Mouse (Mus musculus) bone marrow macrophage, adult 2 months (primary cell): ENCODE data around the gene Babam2. TPM values are rescaled to one million over a fixed set of nuclear protein-coding genes. Genes with fewer than 3 reads are reported as not detected.

ENCODE experiments used
- H3K27ac ChIP-seq: 2 replicates; pipeline ENCODE4 v1.5.1; 2012; ENCODE audit warnings: low read depth, low read length; ENCODE audit not compliant: insufficient read depth
- H3K4me1 ChIP-seq: 2 replicates; pipeline ENCODE4 v1.6.1; 2012; ENCODE audit warnings: low read length; ENCODE audit not compliant: control insufficient read depth, insufficient read depth
- H3K4me3 ChIP-seq: 2 replicates; pipeline ENCODE4 v1.5.1; 2012; ENCODE audit warnings: mild to moderate bottlenecking, low read length, moderate library complexity; ENCODE audit not compliant: insufficient read depth
- CTCF ChIP-seq: IDR thresholded peaks from 2 replicates; pipeline ENCODE4 v1.5.1; 2012; ENCODE audit warnings: low read depth, mild to moderate bottlenecking, low read length, moderate library complexity
- POLR2A ChIP-seq: IDR thresholded peaks from 2 replicates; pipeline ENCODE4 v1.6.1; 2012; ENCODE audit warnings: mild to moderate bottlenecking, low read depth, low read length, borderline replicate concordance
- polyA plus RNA-seq: library from polyadenylated mRNA; stranded (reverse); fragments of >200 nt; gene quantifications from 2 replicates; pipeline ENCODE4 v1.2.4, GENCODE M21; 2012; ENCODE audit not compliant: missing spikeins, insufficient read depth, insufficient read length

The Babam2 gene
- polyA plus RNA-seq, 1 experiment, result 69.4 TPM

DNA sequence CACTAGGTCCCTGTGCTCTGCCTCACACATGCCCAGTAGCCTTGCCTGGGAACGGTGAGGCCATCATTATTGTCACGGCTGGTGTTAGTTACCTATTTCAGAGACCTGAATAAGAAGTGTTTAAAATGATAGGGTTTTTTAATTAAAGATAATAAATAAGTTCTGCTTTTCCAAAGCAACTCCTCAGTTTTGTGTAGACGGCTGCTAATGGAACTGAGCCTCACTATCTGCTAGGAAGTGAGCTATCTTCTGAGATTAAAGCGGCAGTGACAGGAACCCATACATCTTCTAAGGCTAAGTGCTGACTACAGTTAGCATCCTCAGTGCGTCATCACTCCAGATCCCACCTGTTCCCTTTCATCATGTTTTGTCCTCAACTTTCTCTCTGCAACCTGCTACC is 284.6 kb downstream of the Babam2 start:
- no peak for TF ChIP-seq CTCF
- TF ChIP-seq POLR2A, result no peak
- no peak overlapping the region for H3K4me3 ChIP-seq
- no peaks in the 10 kb centered on the region for H3K4me1 ChIP-seq
- H3K27ac ChIP-seq, result no peak overlapping the region

DNA sequence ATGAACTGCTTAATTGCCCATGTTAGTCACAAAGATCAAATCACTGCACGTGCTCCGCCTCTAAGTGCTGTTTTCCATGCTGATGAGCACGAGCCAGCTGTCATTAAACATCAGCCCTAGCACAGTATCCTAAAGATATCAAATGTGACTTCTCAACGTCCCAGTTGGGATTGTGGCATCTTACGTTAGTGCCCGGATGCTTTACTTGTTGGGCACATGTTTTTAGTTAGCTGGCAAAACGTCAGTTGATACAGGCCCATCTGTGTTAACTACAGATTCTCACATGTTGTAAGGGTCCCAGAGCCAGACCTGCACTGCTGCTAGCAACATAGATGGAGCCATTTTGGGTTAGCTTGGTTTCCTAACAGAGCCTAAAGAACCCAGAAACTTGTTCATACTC is 285.7 kb downstream of the Babam2 start:
- Histone ChIP-seq H3K27ac (no peak overlapping the region), H3K4me1 (no peaks in the 10 kb centered on the region), H3K4me3 (no peak overlapping the region)
- no peak for TF ChIP-seq CTCF
- TF ChIP-seq POLR2A, result no peak

DNA sequence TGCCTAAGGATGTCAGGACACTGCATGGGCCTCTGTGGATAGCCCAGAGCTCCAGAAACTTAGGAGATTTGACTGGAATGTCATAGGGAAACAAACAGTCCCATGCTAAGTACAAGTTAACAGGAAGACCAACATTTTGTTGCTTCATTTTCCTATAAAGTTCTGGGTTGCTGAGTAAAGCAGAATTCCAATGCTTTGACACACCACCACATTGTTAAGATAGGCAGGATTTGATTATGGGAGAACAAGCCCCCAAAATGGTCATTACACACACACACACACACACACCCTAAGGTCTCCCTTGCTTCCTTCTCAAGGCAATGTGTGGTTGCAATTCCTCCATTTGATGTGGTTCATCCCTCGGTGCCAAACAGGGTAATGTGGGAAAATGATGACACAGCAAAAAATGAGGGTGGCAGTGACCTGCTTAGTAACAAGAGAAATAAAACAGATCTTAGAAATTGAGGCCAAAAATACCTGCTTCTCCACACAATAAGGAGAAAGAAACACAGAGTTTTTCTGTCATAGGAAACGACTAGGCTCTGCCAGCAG is 286.4 kb downstream of the Babam2 start:
- Histone ChIP-seq H3K4me1 (no peaks in the 10 kb centered on the region), H3K4me3 (no peak overlapping the region), H3K27ac (no peak overlapping the region)
- no peak for TF ChIP-seq POLR2A
- TF ChIP-seq CTCF, result no peak

DNA sequence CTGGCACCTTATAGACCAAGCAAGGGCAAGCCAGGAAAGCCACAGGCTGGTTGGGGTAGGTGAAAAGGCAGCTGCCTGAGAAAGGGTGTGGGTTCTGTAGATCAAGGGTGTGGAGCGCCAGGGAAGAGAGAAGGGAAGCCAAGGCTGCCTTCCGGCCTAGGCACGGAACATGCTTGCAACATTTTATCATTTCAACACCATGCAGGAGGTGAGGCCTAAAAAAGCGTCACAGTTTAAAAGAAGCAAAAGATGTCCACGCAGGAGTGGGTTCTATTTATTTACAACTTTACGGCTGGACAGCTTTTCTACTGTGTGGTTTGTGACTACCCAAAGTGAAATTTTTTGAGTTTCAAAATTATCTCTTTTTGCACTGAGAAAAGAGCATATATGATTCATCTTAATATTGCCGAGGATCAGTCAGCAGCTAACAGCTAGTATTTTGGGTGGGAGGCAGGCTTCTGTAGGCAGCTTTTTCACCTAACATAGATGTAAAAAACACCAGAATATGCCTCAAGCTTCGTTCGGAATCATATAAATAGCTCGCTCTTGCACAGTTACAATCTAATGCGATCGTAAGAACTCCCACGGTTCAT is 287.0 kb downstream of the Babam2 start:
- no peak overlapping the region for H3K4me3 ChIP-seq
- TF ChIP-seq CTCF (no peak), POLR2A (no peak)
- no peak overlapping the region for H3K27ac ChIP-seq
- no peaks in the 10 kb centered on the region for H3K4me1 ChIP-seq

DNA sequence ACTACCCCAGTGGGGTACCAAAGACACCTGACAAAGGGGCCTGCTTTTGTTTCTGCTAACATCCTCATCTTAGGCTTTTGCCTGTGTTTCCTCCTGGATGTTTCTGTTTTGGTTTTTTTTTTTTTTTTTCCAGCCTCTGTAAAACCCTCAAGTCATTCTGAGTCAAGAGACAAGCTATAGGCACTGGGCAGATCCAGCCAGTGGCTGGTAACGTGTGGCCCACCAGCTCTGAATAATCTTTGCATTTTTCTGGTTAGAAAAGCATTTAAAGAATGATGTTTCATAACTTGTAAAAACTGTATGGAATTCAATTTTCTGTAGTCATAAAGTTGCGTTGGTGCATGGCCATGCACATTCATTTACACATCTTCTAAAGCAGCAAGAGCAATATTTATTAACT is 287.5 kb downstream of the Babam2 start:
- TF ChIP-seq CTCF, result no peak
- no peak for TF ChIP-seq POLR2A
- Histone ChIP-seq H3K27ac (no peak overlapping the region), H3K4me3 (no peak overlapping the region), H3K4me1 (no peaks in the 10 kb centered on the region)

DNA sequence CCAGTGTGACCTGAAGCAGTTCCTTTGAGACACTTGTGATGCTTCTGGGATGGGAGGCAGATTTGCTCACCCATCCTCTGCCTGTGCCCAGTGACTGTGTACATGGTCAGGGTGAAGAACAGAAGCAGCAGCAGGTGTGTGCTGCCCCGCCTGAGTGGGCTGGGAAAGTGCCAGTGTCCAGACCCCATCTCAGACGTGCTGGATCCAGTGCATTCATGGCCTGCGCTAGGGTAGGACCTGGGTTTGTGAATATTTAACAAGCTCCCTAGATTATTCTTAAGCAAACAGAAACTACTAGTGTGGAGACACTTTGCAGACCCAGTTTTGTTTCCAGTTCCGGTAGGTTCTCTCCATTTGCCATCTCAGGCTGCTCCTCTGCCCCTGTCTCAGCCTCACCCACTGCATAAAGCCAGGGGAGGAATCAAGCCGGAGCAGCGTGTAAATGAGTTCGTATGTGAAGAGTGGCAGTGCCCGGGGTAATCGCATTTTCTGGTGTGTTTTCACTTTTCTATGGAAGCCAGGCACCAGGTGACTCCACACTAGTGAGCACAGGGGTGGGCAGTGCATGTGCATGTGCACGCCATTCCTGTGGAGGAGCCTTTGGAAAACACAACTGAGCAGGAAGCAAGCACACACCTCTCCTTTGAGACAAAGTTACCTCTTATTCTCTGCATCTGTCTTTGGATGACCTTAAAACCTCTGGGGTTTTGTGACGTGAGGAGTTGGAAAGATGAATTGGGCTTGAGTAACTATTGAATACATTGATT is 290.2 kb downstream of the Babam2 start:
- Histone ChIP-seq H3K4me1 (no peaks in the 10 kb centered on the region), H3K27ac (no peak overlapping the region), H3K4me3 (no peak overlapping the region)
- TF ChIP-seq POLR2A (no peak), CTCF (no peak)

DNA sequence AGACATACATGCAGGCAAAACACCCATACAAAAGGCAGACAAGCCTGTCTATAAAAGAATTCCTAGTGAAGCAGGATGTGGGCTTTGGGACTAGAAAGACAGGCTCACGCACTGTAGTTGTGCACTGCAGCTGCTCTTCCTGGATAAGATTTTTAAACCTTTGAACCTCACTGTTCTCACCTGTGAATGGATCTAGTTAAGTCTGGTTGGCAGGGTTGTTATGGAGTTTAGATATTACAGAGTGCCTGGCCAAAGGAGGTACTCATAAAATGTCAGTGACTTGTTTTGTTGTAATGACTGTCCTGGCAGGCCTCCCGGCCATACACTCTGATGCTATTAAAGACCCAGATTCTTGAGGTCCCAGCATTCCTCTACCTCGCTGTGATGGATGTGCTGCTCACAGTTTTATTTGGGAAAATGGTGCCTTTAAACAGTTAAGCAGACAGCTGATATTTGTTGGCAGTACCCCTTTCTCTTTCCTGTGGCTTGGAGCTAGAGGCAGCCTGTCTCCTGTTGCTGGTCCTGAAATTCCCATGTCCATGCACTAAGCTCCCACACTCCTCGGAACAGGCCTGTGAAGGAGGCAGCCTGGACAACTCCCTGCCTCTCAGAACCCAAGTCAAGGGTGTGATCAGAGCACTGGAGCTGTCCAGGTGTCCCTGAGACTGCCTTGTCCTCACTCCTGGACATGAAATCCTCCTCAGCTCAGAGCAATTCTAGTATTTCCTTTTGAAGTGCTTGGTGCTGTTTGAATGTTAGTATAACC is 299.9 kb downstream of the Babam2 start:
- H3K27ac ChIP-seq, result no peak overlapping the region
- no peaks in the 10 kb centered on the region for H3K4me1 ChIP-seq
- H3K4me3 ChIP-seq, result no peak overlapping the region
- TF ChIP-seq POLR2A (no peak), CTCF (no peak)

DNA sequence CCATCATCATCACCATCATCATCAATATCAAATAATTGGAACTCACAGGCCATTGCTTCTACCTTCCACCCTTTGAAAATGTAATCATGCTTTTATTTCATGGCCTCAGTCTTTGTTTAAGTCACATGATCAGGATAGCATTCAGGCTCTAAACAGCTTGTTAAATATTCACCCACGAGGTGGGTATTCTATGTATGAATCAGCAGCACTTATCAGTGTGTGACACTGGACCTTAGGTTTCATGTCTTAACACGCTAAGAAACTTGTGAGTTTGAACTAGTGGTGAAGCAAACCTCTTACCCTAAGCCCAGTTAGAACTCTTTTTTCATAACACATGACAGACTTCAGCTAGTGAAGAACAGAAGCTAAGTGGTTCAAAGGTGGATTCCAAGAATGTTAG is 301.3 kb downstream of the Babam2 start:
- Histone ChIP-seq H3K27ac (no peak overlapping the region), H3K4me1 (no peaks in the 10 kb centered on the region), H3K4me3 (no peak overlapping the region)
- TF ChIP-seq POLR2A, result no peak
- TF ChIP-seq CTCF, result no peak

DNA sequence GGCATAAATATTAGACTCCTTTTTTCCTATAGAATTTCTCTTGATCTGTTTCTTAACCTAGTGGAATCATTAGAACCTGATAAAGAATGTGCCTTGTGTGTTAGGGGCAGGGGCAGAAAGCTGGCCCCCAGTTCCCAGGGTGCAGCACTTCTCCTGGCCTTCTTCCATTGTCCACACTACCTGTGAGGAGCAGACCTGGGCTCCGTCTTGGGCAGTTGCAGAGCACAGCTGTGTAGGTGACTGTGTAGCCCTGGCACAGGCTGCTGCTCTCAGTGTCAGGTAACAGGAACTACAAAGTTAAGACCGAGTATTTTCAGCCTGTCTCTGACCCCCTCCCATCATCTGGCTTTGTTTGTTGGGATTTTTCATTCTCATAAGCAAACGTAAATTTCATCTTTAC is 302.6 kb downstream of the Babam2 start:
- H3K4me1 ChIP-seq, result no peaks in the 10 kb centered on the region
- no peak overlapping the region for H3K27ac ChIP-seq
- TF ChIP-seq CTCF (no peak), POLR2A (no peak)
- H3K4me3 ChIP-seq, result no peak overlapping the region

DNA sequence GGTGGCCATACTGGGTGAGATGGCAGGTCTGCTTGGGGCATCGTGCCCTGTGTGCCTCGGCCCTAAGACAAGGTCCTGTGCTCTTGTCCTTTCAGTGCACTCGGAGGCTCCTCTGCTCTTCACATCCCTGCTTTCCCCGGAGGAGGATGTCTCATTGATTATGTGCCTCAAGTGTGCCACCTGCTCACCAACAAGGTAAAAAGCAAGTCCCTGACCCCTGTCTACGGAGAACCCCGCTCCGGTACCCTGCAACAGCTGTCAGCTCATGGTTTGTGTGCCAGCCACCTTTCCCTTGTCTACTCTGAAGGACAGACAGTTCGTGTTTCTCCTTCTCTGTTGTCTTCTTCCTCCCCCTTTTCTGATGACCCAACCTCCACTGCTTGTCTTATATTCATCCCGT is 303.8 kb downstream of the Babam2 start:
- H3K27ac ChIP-seq, result no peak overlapping the region
- H3K4me1 ChIP-seq, result peaks cover 2% of the 10 kb centered on the region
- TF ChIP-seq CTCF, result no peak
- TF ChIP-seq POLR2A, result no peak

More for the DNA sequence above, 303.8 kb downstream of the Babam2 start:
- no peak overlapping the region for H3K4me3 ChIP-seq
